Mouse (Mus musculus) activated CD4-positive, CD25-positive, alpha-beta regulatory T cell (primary cell): ENCODE data around the gene Nme3. TPM values are rescaled to one million over a fixed set of nuclear protein-coding genes. Genes with fewer than 3 reads are reported as not detected.

Source experiments
- polyA plus RNA-seq, 2 experiments: library from polyadenylated mRNA; unstranded; fragments of 100-300 nt; shearing (Covaris generic); gene quantifications; one replicate each; pipeline ENCODE4 v1.2.1; 2017

Gene Nme3
- 10 to 100 TPM; 51.3 to 58.1 TPM for polyA plus RNA-seq

GRCm38 (mm10) chr17:24896241-24896992, at the start of gene Nme3:
Gene Nme3, plus strand, starts transcription at chr17:24896500.

GRCm38 (mm10) chr17:24850065-24850772, 46.1 kb upstream of the Nme3 start, which contains the start of gene Fahd1:
Gene Fahd1, minus strand, starts transcription at chr17:24850364.

GRCm38 (mm10) chr17:24865776-24866175, 30.5 kb upstream of the Nme3 start, which contains the start of gene Igfals:
Gene Igfals, plus strand, starts transcription at chr17:24865997.

GRCm38 (mm10) chr17:24886134-24886931, 10.0 kb upstream of the Nme3 start, which contains the start of the genes Nubp2 and Spsb3:
Gene Nubp2, minus strand, starts transcription at chr17:24886349.
Gene Spsb3, plus strand, starts transcription at chr17:24886643.

GRCm38 (mm10) chr17:24894995-24895547, 1.2 kb upstream of the Nme3 start, which contains the start of the genes Eme2 and Mrps34:
Gene Eme2, minus strand, starts transcription at chr17:24895087.
Gene Mrps34, plus strand, starts transcription at chr17:24895116.

GRCm38 (mm10) chr17:24936259-24937237, 40.2 kb downstream of the Nme3 start, which contains the start of gene Mapk8ip3:
Gene Mapk8ip3, minus strand, starts transcription at chr17:24936977.

Other genes with a start within 250 kb of the Nme3 start
- under 1 TPM in 1 of 2 experiments, not detected in 1; 0.45 TPM for gene Slc9a3r2, start 246.2 kb upstream of the Nme3 start, polyA plus RNA-seq
- gene Npw, start 238.0 kb upstream of the Nme3 start, polyA plus RNA-seq: under 1 TPM in 1 of 2 experiments, not detected in 1; 0.35 TPM
- gene Zfp598, start 226.8 kb upstream of the Nme3 start, polyA plus RNA-seq: 10 to 100 TPM; 14.7 to 16.2 TPM
- gene Syngr3, start 206.5 kb upstream of the Nme3 start, polyA plus RNA-seq: 1 to 10 TPM in 1 of 2 experiments, under 1 TPM in 1; 0.92 to 1.0 TPM
- gene Gfer, start 200.3 kb upstream of the Nme3 start, polyA plus RNA-seq: 10 to 100 TPM; 34.1 to 41.6 TPM
- 1 to 10 TPM; 1.3 to 1.4 TPM for gene Noxo1, start 200.3 kb upstream of the Nme3 start, polyA plus RNA-seq
- gene Tbl3, start 188.8 kb upstream of the Nme3 start, polyA plus RNA-seq: 10 to 100 TPM; 50.5 to 56.8 TPM
- gene Rnf151, start 178.4 kb upstream of the Nme3 start, polyA plus RNA-seq: under 1 TPM; 0.18 to 0.50 TPM
- 1,000 to 10,000 TPM in 1 of 2 experiments, 100 to 1,000 TPM in 1; 636 to 1,022 TPM for gene Rps2, start 178.4 kb upstream of the Nme3 start, polyA plus RNA-seq
- gene Ndufb10, start 172.0 kb upstream of the Nme3 start, polyA plus RNA-seq: 100 to 1,000 TPM; 191 to 287 TPM
- gene Rpl3l, start 168.7 kb upstream of the Nme3 start, polyA plus RNA-seq: under 1 TPM; 0.16 to 0.18 TPM
- 10 to 100 TPM; 20.5 to 22.6 TPM for gene Msrb1, start 159.9 kb upstream of the Nme3 start, polyA plus RNA-seq
- not detected for gene Hs3st6, start 143.5 kb upstream of the Nme3 start, polyA plus RNA-seq
- not detected for gene Meiob, start 92.2 kb upstream of the Nme3 start, polyA plus RNA-seq
- 10 to 100 TPM; 31.4 to 43.7 TPM for gene Hagh, start 56.4 kb upstream of the Nme3 start, polyA plus RNA-seq
- 1 to 10 TPM; 2.1 to 2.5 TPM for gene Fahd1, start 46.1 kb upstream of the Nme3 start, polyA plus RNA-seq
- not detected for gene Igfals, start 30.5 kb upstream of the Nme3 start, polyA plus RNA-seq
- 100 to 1,000 TPM; 110 to 137 TPM for gene Nubp2, start 10.2 kb upstream of the Nme3 start, polyA plus RNA-seq
- 10 to 100 TPM; 55.8 to 76.0 TPM for gene Spsb3, start 9.9 kb upstream of the Nme3 start, polyA plus RNA-seq
- gene Eme2, start 1.4 kb upstream of the Nme3 start, polyA plus RNA-seq: 10 to 100 TPM; 35.1 to 39.1 TPM
- gene Mrps34, start 1.4 kb upstream of the Nme3 start, polyA plus RNA-seq: 100 to 1,000 TPM in 1 of 2 experiments, 10 to 100 TPM in 1; 86.5 to 135 TPM
- gene Mapk8ip3, start 40.5 kb downstream of the Nme3 start, polyA plus RNA-seq: 10 to 100 TPM; 30.5 to 33.8 TPM
- gene Jpt2, start 64.2 kb downstream of the Nme3 start, polyA plus RNA-seq: 10 to 100 TPM; 29.2 to 35.8 TPM
- gene Cramp1l, start 119.3 kb downstream of the Nme3 start, polyA plus RNA-seq: 10 to 100 TPM in 1 of 2 experiments, 1 to 10 TPM in 1; 7.4 to 11.0 TPM
- gene Ift140, start 119.6 kb downstream of the Nme3 start, polyA plus RNA-seq: 10 to 100 TPM; 13.6 to 14.1 TPM
- 1 to 10 TPM in 1 of 2 experiments, under 1 TPM in 1; 0.91 to 1.0 TPM for gene Tmem204, start 187.1 kb downstream of the Nme3 start, polyA plus RNA-seq
- 10 to 100 TPM; 18.6 to 21.5 TPM for gene Telo2, start 219.5 kb downstream of the Nme3 start, polyA plus RNA-seq
- under 1 TPM in 1 of 2 experiments, not detected in 1; 0.33 TPM for gene Ptx4, start 224.3 kb downstream of the Nme3 start, polyA plus RNA-seq
- 10 to 100 TPM; 26.5 to 27.8 TPM for gene Clcn7, start 236.9 kb downstream of the Nme3 start, polyA plus RNA-seq